Mouse (Mus musculus): ENCODE results near the gene Gm10799.

DNA sequence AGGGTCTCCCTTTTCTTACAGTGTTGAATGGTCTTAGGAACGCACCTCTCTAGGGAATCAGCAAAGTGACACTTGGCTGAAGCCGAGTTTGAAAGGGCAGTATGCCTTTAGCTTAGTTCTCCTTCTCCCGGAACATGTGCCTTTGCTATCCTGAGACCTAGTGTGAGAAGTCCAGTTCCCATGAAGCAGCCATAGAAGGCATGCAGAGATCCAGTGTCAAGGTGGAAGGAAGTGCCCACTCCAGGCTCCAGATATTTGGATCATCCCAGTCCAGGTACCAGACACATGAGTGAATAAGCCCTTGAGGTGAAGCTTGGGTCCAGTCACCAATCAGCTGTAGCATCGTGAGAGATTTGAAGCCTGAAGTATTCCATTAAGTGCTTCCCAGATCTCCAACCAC, 9.4 kb downstream of the Gm10799 start:
- TF ChIP-seq POLR2A (IDR thresholded peaks at IDR 0.05; ENCODE audit: borderline replicate concordance, low read depth, low read length), result no peak
- TF ChIP-seq CTCF (IDR thresholded peaks at IDR 0.05; ENCODE audit: low read depth, low read length), result no peak
